Mouse (Mus musculus) neural tube, embryonic 11.5 days (tissue): ENCODE measurements around the gene Hspe1. TPM values are rescaled to one million over a fixed set of nuclear protein-coding genes. Genes with fewer than 3 reads are reported as not detected.

Experiments used
- ATAC-seq: fragments of 200-750 bp; cut with Nextera tagmentation; 2 replicates; pipeline ENCODE4 v1.8.0; 2017; ENCODE audit warnings: moderate number of reproducible peaks, mild to moderate bottlenecking, moderate TSS enrichment, moderate library complexity; ENCODE audit not compliant: insufficient read depth, low FRiP score, low TSS enrichment
- DNase-seq: peaks from one replicate; pipeline ENCODE4 v3.0.0-alpha.2; 2015; ENCODE audit warnings: low spot score
- H3K27ac ChIP-seq: fragments of 300-500 bp; sonication (generic); 2 replicates; pipeline ENCODE4 v1.5.1; 2014; ENCODE audit warnings: low read depth, mild to moderate bottlenecking, low read length
- H3K27me3 ChIP-seq: fragments of 300-500 bp; sonication (generic); 2 replicates; pipeline ENCODE4 v1.6.1; 2014; ENCODE audit warnings: mild to moderate bottlenecking, low read length, mixed read lengths; ENCODE audit not compliant: control insufficient read depth, insufficient read depth
- H3K36me3 ChIP-seq: fragments of 300-500 bp; sonication (generic); 2 replicates; pipeline ENCODE4 v1.6.1; 2014; ENCODE audit warnings: mild to moderate bottlenecking, low read length, moderate library complexity, mixed read lengths; ENCODE audit not compliant: control insufficient read depth, insufficient read depth
- H3K4me1 ChIP-seq: fragments of 300-500 bp; sonication (generic); 2 replicates; pipeline ENCODE4 v1.6.1; 2014; ENCODE audit warnings: low read length, mixed read lengths; ENCODE audit not compliant: control insufficient read depth, insufficient read depth
- H3K4me2 ChIP-seq: fragments of 300-500 bp; sonication (generic); 2 replicates; pipeline ENCODE4 v1.6.1; 2014; ENCODE audit warnings: low read depth, mild to moderate bottlenecking, moderate library complexity
- H3K4me3 ChIP-seq: fragments of 300-500 bp; sonication (generic); 2 replicates; pipeline ENCODE4 v1.5.1; 2014; ENCODE audit warnings: low read depth, low read length
- H3K9ac ChIP-seq: fragments of 300-500 bp; sonication (generic); 2 replicates; pipeline ENCODE4 v1.6.1; 2014; ENCODE audit warnings: mild to moderate bottlenecking, low read length
- H3K9me3 ChIP-seq: fragments of 300-500 bp; sonication (generic); 2 replicates; pipeline ENCODE4 v1.6.1; 2016; ENCODE audit warnings: low read length; ENCODE audit not compliant: control insufficient read depth
- WGBS: fragments of 180-500 bp; shearing (Covaris S2); extraction: QIAGEN DNeasy Blood & Tissue Kit; methylation state at CpG from one replicate; pipeline ENCODE4 v1.1.7; 2014; 5-methylcytosine and 5-hydroxymethylcytosine counted together
- polyA plus RNA-seq: library from polyadenylated mRNA; unstranded; fragments of >200 nt; fragmentation: Nextera tagmentation; extraction: Ambion mirVana; gene quantifications from 2 replicates; pipeline ENCODE4 v1.2.1, GENCODE M21; 2014

Gene Hspe1
- 404 and 440 TPM in 2 replicates for polyA plus RNA-seq

GRCm38 (mm10) chr1:55087932-55088610 lies at the start of gene Hspe1, which contains the start of gene Hspd1:
Gene Hspe1 (plus strand): TSS chr1:55088132.
Gene Hspd1 (minus strand): TSS chr1:55088243.
- ATAC-seq (peak; percentile 93), DNase-seq (peak; percentile 99)
- peaks cover 18% of the 10 kb centered on the region for H3K4me1 ChIP-seq
- H3K27ac ChIP-seq: peak within 1 kb of the TSS; percentile 92
- under 1% methylated on average over 62 of the region's 76 CpGs for WGBS
- peak within 1 kb of the TSS; percentile 84 for H3K4me2 ChIP-seq
- H3K36me3 ChIP-seq: peaks cover 9% of the 10 kb centered on the region
- no peaks in the 10 kb centered on the region for H3K9me3 ChIP-seq
- peak within 1 kb of the TSS; percentile 96 for H3K9ac ChIP-seq
- H3K4me3 ChIP-seq: peak within 1 kb of the TSS; percentile 91
- H3K27me3 ChIP-seq: no peaks in the 10 kb centered on the region

- WGBS: 97% methylated on average over 1 of the region's 1 CpGs
- no peak overlapping the region for H3K9ac ChIP-seq
These were observed 48.0 kb upstream of the Hspe1 start for GRCm38 (mm10) chr1:55039944-55040343.

GRCm38 (mm10) chr1:55041691-55042090 lies 46.2 kb upstream of the Hspe1 start:
- DNase-seq (no peak), ATAC-seq (no peak)
- Histone ChIP-seq H3K36me3 (no peaks in the 10 kb centered on the region), H3K9ac (no peak overlapping the region), H3K4me2 (no peak overlapping the region), H3K27me3 (no peaks in the 10 kb centered on the region), H3K27ac (no peak overlapping the region), H3K4me3 (no peak overlapping the region), H3K9me3 (no peaks in the 10 kb centered on the region), H3K4me1 (no peaks in the 10 kb centered on the region)
- WGBS: 87% methylated on average over 4 of the region's 4 CpGs

More at GRCm38 (mm10) chr1:55039944-55040343, 48.0 kb upstream of the Hspe1 start:
- H3K4me1 ChIP-seq: no peaks in the 10 kb centered on the region
- H3K27ac ChIP-seq: no peak overlapping the region
- H3K4me2 ChIP-seq: no peak overlapping the region
- DNase-seq (no peak), ATAC-seq (no peak)
- H3K27me3 ChIP-seq: no peaks in the 10 kb centered on the region
- no peaks in the 10 kb centered on the region for H3K9me3 ChIP-seq
- no peak overlapping the region for H3K4me3 ChIP-seq
- H3K36me3 ChIP-seq: no peaks in the 10 kb centered on the region

GRCm38 (mm10) chr1:55042246-55042645 lies 45.7 kb upstream of the Hspe1 start:
- no peak for DNase-seq
- 71% methylated on average over 1 of the region's 1 CpGs for WGBS
- H3K9ac ChIP-seq: no peak overlapping the region

GRCm38 (mm10) chr1:55043164-55043563 lies 44.8 kb upstream of the Hspe1 start:
- no peaks in the 10 kb centered on the region for H3K9me3 ChIP-seq
- DNase-seq (no peak), ATAC-seq (no peak)
- no peaks in the 10 kb centered on the region for H3K27me3 ChIP-seq
- no peak overlapping the region for H3K4me2 ChIP-seq
- no peak overlapping the region for H3K4me3 ChIP-seq
- no peak overlapping the region for H3K9ac ChIP-seq
- no peak overlapping the region for H3K27ac ChIP-seq
- no peaks in the 10 kb centered on the region for H3K36me3 ChIP-seq
- H3K4me1 ChIP-seq: no peaks in the 10 kb centered on the region
- WGBS: 89% methylated on average over 3 of the region's 3 CpGs

More at GRCm38 (mm10) chr1:55042246-55042645, 45.7 kb upstream of the Hspe1 start:
- Histone ChIP-seq H3K27ac (no peak overlapping the region), H3K36me3 (no peaks in the 10 kb centered on the region), H3K9me3 (no peaks in the 10 kb centered on the region), H3K4me3 (no peak overlapping the region), H3K27me3 (no peaks in the 10 kb centered on the region), H3K4me1 (no peaks in the 10 kb centered on the region), H3K4me2 (no peak overlapping the region)
- ATAC-seq: no peak

- H3K27me3 ChIP-seq: no peaks in the 10 kb centered on the region
- 66% methylated on average over 4 of the region's 4 CpGs for WGBS
- no peaks in the 10 kb centered on the region for H3K9me3 ChIP-seq
- H3K4me1 ChIP-seq: no peaks in the 10 kb centered on the region
- no peak overlapping the region for H3K4me3 ChIP-seq
- H3K4me2 ChIP-seq: no peak overlapping the region
- ATAC-seq (no peak), DNase-seq (no peak)
- no peak overlapping the region for H3K9ac ChIP-seq
- no peaks in the 10 kb centered on the region for H3K36me3 ChIP-seq
- no peak overlapping the region for H3K27ac ChIP-seq
These were observed 38.9 kb upstream of the Hspe1 start for GRCm38 (mm10) chr1:55048841-55049587.

- Histone ChIP-seq H3K27me3 (no peaks in the 10 kb centered on the region), H3K4me1 (no peaks in the 10 kb centered on the region), H3K36me3 (no peaks in the 10 kb centered on the region), H3K4me2 (no peak overlapping the region), H3K4me3 (no peak overlapping the region), H3K9ac (no peak overlapping the region), H3K9me3 (no peaks in the 10 kb centered on the region), H3K27ac (no peak overlapping the region)
- DNase-seq (no peak), ATAC-seq (no peak)
- 81% methylated on average over 3 of the region's 3 CpGs for WGBS
These were observed 36.3 kb upstream of the Hspe1 start for GRCm38 (mm10) chr1:55051671-55052070.

GRCm38 (mm10) chr1:55052355-55052953 lies 35.5 kb upstream of the Hspe1 start, which contains the start of gene Coq10b:
Gene Coq10b (plus strand): TSS chr1:55052770.
- peak within 1 kb of the TSS; percentile 79 for H3K4me3 ChIP-seq
- DNase-seq: peak; percentile 99
- peak within 1 kb of the TSS; percentile 67 for H3K4me2 ChIP-seq
- H3K27ac ChIP-seq: peak within 1 kb of the TSS; percentile 45; the same call in 1 of the 2 replicates
- H3K27me3 ChIP-seq: no peaks in the 10 kb centered on the region
- H3K9me3 ChIP-seq: no peaks in the 10 kb centered on the region
- WGBS: under 1% methylated on average over 46 of the region's 46 CpGs
- peak; percentile 100 for ATAC-seq
- H3K4me1 ChIP-seq: no peaks in the 10 kb centered on the region
- H3K36me3 ChIP-seq: no peaks in the 10 kb centered on the region
- peak within 1 kb of the TSS; percentile 67 for H3K9ac ChIP-seq
